Mouse (Mus musculus): ENCODE results near the gene Gm28043.

The Gm28043 gene

DNA sequence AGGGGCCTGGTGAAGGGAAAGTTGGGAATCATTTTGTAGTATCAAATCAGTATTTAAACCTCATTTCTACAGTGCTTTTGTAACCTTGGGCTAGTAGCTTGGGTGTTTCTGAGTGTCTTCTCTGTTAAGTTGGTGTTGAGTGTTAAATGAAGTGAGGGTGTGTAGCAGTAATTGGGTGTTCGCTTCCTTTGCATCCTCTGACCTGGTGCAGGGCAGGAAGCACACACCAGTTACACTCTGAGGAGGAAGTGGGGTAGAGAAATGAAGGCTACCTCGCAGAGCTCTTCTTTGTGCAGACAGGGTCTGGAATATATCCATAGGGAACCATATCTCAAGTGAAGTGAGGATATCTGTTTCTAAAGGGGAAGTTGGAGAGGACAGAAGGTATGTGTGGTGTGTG is 66.2 kb downstream of the Gm28043 start:
- DNase-seq (ENCODE audit: low spot score), result no peak

DNA sequence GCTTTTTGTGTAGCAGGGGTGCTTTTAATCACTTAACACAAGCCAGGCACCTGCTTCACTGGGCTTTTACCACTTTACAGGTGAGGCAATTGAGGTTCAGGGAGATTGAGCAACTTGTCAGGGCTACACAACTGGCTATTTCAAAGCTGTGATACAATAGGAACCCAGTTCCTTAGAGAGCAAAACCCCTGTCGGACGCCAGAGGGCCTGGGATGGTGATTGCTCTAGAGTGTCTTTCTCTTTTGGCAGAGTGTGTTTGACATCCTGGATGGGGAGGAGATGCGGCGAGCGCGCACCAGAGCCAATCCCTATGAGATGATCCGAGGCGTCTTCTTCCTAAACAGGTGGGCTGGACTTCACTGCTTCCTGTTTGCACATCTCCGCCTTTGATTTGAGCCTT is 67.0 kb downstream of the Gm28043 start:
- DNase-seq (ENCODE audit: low spot score), result no peak

DNA sequence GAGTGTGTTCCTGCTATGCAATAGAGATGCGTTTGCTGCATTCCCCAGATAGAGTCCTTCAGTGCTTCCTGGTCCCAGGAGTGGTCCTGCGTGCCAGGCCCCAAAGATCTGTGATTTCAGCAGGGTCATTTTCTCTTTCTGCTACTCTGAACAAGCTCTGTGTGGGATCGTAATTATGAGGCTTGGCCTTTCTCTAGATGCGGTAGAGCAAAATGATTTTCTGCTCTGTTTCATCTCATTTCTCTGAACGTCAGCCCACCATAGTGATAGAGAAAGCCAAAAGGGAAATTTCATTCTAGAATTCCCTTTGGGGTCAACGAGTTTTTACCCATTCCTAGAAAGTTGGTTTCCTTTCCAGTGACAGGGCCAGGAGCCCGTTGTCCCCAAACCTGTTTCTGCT is 67.6 kb downstream of the Gm28043 start:
- DNase-seq (ENCODE audit: low spot score), result no peak

DNA sequence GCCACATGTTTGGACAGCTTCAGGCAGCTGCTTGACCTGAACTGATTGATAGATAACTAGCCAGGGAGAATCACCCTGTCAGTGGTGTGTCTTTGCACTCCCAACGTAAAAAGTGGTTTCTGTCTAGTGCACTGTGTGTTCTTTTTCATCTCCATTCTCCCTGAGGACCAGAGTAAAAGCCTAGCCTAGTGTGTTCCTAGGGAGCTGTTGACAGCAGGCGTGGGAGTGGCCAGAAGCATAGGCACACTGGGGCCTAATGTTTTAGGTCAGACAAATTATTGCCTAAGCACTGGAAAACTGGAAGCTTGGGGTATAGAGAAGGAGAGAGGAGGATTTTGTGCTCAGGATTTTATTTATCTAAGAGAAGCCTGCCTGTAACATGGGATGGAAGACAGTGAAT is 68.5 kb downstream of the Gm28043 start:
- no peak for DNase-seq (ENCODE audit: low spot score)

DNA sequence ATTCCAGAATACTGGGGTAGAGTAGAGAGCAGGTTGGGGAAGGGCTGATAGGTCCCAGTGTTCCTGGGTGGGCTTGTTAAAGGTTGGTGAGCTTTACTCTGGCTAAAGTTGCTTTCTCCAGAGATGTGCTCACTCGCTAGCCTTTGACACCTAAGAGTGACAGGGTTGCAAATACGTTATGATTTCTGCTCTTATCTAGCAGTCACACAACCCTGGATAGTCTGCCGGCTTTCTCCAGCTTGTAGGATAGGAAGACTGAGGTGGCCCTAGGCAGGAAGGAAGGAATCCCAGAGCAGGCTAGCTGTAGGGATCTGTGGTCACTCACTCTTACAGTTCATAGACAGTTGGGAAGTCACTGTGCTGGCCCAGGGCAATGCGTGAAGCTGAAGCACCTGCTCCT is 69.6 kb downstream of the Gm28043 start:
- no peak for DNase-seq (ENCODE audit: low spot score)

DNA sequence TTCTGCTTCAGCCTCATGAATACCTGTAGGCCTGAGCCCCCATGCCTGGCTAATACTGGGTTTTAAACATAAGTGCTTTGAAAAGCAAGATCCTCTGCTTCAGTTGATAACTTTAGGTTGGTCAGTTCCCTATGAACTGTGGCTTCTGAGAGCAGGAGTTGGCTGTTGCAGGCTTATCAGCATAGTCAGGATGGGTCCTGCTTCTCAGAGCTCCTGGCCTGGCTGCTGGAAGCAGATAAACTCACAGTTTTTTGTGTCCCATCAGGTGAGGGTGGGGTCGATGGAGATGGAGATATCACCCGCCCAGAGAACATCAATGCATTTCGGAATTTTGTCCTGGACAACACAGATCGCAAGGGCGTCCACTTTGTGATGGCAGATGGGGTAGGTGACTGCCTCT is 72.1 kb downstream of the Gm28043 start:
- no peak for DNase-seq (ENCODE audit: low spot score)

DNA sequence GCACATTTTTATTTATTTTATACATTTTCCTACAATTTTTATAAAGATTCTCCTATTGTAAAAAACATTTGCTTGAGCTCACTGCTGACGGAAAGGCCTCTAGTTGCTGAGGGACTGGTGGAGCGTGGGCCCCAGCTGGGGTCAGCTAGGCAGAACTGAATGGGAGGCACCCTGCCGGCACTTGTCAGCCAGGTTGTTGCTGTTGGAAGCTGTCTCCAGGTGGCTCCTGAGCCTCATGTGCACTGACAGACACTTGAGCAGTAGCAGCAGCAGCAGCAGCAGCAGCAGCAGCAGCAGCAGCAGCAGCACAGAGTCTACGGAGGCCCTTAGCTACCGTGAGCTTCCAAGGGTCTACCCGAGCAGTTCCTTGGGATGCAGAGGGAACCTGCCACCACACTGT is 72.7 kb downstream of the Gm28043 start:
- no peak for DNase-seq (ENCODE audit: low spot score)

DNA sequence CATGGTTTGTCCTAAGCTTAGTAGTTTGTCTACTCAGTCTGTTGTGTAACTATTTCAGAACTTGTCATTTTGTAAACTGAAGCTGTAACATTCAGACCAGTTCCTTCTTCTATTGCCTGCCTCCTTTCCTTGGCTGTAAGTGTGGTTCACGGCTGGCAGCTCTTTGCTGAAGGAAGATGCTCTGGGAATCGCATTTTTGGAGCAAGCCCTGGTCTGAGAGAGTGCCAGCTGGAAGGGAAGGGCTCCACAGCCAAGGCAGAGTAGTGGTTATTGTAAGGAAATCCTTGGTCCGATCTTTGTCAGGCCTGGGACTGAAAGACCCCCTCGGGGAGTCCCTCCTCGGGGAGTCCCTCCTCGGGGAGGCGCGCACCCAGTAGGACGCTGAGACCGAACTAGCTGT is 73.9 kb downstream of the Gm28043 start:
- no peak for DNase-seq (ENCODE audit: low spot score)

DNA sequence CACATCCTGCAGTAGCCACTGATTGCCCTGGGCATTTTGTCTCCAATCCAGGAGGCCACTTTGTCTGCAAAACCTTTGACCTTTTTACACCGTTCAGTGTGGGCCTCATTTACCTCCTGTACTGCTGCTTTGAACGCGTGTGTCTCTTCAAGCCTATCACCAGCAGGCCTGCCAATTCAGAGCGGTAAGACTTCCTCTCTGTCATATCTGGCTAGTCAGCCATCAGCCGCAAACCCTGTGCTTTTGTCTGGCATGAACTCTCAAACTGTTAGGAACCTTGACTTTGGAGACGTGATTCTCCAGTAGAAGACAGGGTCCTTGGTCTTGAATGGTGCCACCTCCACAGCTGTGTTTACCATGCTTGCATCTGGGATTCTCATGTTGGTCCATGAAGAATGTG is 75.6 kb downstream of the Gm28043 start:
- DNase-seq (ENCODE audit: low spot score), result no peak

DNA sequence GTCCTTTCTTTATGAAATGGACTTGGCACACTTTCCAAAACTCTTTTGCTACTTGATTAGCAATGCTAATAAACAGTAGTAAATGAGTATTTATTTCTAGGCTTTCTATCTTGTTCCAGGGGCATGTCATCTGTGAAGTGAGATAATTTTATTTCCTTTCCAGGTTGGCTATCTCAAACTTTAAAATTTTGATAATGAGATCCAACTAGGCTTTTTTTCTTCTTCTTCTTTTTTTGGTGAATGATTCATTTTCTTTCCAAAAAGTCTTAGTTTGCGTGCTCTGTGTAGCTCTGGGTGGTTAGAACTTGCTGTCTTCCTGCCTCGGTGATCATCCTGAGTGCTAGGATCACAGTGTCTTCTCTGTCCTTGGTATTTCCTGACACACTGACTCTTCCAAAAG is 78.2 kb downstream of the Gm28043 start:
- no peak for DNase-seq (ENCODE audit: low spot score)

DNA sequence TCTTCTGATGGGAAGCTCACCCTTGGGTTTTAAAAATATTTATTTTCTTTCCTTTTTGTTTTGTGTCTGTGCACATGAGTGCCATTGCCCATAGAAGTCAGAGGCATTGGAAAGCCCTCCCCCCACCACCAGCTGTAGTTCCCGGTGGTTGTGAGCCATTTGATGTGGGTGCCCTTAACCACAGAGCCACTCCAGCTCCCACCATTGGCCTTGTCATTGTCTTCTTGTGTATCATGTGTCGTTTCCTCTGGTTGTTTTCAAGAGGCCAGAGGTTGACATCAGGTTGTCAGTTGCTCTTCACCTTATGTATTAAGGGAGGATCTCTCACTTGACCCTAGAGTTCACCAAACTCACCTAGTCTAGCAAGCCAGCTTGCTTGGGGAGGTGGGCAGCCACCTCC is 78.9 kb downstream of the Gm28043 start:
- DNase-seq (ENCODE audit: low spot score), result no peak

DNA sequence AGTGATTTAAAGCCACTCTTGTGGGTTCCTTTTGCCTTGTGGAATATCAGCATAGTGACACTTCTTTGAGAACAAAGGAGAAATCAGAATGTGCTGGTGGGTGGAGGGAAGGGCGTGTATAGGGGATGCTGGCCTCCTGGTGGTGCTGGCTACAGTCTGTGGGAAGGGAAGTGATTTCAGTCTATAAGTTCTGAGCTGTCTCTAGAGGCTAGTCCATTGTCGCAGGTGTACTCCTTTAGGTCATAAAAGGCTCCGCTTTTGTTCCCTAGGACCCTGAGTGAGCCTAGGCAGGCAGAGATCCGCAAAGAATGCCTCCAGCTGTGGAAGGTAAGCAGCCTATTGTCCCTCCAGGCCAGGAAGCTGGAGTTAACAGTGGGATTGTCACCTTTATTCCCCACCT is 79.8 kb downstream of the Gm28043 start:
- no peak for DNase-seq (ENCODE audit: low spot score)

DNA sequence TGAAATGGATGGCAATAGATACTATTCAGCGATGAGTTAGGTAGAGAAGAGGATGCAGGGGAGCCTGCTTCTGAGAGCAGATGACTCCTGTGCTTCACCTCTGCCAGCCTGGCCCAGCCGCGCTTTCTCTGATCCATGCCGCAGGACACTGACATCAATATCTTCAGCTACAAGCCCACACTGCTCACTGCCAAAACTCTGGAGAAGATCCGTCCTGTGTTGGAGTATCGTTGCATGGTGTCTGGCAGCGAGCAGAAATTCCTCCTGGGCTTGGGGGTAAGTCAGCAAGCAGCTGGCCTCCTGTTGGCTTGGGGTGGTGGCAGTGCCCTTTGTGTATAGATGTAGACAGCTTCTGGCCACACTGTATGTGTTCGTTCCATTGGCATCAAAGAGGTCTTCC is 82.3 kb downstream of the Gm28043 start:
- DNase-seq (ENCODE audit: low spot score), result no peak

DNA sequence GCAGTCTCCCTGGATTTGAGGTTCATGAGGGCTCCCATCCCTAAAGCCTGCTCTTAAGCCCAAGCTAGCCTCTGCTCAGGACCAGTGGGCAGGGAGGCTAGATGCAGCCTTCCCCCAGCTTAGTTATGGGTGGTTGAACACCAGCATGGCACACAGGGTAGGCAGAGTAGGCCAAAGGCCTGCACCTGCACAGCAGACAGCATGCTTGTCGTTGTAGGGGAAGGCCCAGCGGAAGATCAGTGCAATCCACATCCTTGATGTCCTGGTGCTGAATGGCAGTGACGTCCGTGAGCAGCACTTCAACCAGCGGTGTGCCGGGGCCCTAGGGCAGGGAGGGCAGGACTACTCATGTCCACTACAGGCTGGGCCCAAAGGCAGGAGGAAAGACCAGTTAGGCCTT is 83.7 kb downstream of the Gm28043 start:
- DNase-seq (ENCODE audit: low spot score), result no peak

DNA sequence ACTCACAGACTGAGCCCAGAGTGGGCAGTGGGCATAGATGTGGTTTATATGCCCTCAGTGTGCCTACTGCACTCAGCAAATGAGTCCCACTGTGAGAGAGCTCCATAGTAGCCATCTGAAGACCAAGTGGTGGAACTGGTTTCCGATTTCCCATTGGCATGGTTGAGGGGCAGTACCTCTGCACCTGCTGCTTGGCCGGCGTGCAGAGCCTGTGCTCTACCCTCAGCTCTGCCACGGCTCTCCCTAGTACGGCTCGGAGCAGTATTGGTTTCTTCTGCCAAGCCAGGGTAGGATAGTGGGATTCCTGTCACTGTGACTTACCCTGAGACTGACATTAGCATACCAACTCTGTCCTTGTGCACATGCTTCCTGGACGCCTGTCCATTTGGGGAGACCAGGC is 85.9 kb downstream of the Gm28043 start:
- DNase-seq (ENCODE audit: low spot score), result no peak

DNA sequence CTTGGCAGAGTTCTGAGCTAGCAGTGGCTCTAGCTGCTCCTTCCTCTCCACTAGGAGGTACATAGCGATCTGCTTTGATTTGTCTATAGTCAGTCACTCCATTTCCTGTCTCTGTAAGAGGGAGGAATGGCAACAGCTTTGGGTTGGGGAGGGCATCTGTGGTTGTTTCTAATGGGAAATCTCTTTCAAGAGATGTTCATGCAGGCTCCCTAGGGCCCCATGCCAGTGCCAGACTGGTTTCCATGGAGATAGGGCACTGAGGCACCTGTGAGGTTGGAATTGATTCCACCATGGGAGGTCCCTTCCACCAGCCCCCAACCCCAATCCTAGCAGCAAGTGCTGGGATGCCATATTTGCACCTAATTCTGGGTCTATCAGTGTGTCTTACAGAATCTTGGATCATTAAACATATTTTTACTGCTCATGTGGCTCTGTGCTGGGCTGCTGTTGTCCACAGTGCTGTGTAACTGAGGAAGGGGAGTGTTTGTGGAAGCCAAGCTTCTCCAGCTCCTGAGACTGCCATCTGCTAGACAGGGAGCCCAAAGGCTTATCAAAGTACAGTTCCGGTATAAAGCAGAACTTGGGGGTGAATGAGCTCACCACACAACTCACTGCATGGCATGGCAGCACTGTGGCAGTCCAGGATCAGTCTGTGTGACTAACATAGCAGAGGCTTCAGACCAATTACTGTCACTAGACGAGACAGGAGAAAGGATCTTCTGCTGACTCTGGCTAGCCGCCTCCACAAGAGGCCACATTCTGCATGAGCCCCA is 88.4 kb downstream of the Gm28043 start:
- no peak for DNase-seq (ENCODE audit: low spot score)

DNA sequence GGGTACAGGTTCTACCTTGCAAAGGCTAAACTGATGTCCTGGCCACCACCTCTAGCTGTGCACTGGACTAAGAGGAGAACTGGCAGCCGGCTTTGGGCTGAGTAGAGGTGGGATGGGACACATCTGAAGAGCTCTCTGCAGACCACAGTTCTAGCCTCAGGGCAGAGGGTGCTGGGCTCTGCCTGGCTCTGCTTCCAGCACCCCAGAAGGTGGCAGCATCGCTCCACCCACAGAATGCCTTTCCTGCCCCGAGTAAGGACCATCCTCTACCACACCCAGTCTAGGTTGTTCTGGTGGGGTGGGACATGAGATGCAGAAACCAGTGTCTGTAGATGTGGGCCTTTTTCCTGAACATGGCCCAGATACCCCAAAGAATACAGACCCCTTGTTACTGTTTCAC is 90.1 kb downstream of the Gm28043 start:
- DNase-seq (ENCODE audit: low spot score), result peak; percentile 30

DNA sequence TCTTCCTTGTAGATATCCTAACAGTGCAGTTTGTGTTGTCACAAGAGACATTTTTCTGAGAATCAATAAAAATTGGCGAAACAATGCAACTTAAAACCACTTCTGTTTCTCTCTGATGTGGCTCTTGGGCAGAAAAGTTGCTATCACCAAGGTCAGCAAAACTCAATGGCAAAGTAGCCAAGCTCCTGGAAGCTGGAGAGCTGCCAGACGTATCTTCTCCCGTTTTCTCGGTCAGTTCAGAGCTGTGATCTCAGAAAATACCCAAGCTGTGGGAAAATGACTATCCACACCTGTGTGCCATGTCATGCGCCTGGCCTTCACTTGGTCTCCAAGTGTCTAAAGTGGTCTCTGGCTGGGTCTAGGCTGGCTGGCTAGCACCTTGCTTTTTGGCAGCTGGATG is 91.2 kb downstream of the Gm28043 start:
- DNase-seq (ENCODE audit: low spot score), result no peak

DNA sequence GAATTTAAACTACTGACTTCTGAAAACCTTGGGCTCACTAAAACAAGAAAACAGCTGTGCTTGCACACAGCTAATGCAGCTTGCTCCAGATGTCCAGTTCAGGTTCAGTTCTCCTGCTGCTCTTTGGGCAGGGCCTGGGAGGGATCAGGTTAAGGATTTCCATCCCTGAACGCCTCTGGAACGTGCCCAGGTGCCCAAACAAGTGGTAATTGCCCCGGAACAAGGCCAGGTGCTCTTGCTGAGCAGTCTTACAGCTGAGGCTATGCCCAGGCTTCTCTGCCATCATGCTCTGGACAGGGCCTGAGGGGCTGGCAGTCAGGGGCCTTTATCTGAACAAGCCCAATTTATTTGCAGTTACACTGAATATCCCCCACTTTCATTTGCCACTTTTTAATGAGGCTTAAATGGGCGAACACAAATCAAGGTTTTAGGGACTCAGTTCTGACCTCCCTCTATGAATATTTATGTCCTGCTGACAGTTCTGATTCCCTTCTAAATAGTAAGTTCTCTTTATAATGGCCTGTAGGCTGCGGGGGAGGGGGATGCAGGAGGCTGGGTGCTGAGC is 92.4 kb downstream of the Gm28043 start:
- DNase-seq (ENCODE audit: low spot score), result no peak

DNA sequence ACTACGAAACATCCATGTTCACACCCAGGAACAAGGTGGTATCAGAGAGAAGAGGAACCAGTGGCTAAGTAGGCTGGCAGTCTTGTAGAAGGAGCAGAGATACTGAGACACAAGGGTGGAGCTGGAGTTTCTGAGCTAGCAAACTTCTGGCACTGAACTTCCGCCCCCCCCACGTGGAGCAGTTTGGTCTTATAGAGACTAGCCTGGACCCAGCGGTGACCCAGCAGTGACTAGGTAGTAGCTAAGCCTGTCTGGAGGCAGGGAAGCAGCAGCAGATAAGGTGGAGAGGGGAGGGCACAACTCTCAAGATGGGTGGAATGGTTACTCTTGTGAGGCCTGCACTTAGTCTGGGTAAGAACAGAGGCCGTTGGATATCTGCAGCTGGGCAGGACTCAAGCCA is 94.1 kb downstream of the Gm28043 start:
- no peak for DNase-seq (ENCODE audit: low spot score)

DNA sequence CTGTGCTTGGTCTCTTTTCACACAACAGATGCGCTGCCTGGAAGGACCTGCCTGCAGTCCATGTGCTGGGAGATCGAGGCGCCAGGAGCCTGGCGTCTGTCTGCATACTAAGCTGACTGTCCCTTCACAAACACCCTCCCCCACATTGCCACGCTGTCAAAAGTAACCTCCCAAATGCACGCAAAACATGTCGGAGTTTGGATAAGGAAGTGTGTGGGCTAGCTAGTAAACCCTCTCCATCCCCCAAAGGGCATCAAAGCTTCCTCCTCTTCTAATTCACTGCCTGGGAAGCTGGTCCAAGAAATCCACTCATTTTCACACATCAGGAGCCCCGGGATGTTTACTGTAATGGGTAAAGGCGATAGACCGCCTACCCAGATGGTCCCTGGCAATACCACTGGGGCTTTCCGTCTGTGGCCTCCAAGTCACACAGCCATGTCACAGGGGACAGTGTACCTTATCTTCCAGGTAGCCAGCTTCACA is 95.9 kb downstream of the Gm28043 start:
- no peak for DNase-seq (ENCODE audit: low spot score)

DNA sequence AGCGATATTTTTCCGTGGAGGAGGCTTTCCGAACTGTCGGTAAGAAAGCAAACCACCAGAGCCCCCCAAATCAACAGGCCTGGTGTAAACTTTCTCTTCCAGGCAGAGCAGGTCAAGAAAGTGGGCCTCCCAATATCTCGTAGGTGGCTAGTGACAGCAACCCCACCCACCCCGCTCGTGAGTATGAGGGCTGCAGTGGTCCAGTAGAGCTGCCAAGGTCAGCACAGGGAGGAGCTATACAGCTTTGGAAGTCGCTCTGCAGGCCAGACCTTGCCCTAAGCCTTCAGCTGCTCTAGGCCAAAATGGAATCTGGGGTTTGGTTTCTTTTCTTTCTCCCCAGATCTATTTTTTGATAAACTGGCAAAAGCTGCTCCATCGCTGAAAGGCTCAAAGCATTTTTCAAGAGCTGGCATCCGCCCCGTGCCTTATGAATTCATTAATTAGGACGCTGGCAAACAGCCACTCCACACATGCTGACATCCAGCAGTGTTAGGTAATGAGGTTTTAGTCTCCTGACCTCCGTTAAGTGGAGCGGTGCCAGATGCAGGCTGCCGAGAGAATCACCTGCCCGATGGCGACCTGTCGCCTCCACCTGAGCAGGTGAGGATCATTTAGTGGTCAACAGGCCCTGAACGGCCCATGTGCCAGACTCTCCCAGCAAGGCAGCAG is 96.5 kb downstream of the Gm28043 start:
- no peak for DNase-seq (ENCODE audit: low spot score)

DNA sequence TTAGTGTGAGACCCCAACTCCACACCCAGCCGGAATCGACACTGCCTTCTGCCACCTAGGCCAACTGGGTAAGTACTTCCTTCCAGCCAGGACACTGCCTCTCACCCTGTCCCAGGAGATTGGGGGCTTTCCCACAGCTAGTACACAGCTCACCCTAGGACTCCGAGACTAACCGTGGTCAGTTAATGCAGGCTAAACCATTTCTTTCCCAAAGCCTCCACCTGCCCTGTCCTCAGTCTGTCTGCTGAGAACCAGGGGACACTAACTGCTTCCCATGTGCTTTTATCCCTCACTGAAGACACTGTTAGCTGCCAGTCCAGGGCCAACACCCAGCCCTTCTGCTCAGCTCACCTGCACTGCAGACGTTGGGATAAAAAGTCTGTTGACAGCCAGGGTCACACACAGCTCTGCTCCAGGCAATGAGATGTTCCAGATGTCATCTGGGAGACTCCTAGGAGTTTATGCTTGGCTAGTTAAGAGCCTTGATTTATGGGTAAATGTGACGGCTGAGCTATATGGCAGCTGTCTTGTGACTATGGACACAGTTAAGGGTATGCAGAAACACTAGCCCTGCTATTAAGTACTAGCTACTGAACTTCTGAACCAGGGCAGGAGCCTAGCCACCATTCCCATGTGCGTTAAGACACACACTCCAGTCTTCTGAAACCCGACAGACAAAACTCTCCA is 97.2 kb downstream of the Gm28043 start:
- DNase-seq (ENCODE audit: low spot score), result no peak

Measured in spleen, adult 12 weeks (tissue).